Mouse (Mus musculus): ENCODE measurements around the gene Slit3. TPM values are rescaled to one million over a fixed set of nuclear protein-coding genes. Genes with fewer than 3 reads are reported as not detected.

The Slit3 gene
- total and polyA plus RNA-seq, 2 experiments, result 0.09 to 0.12 TPM

DNA sequence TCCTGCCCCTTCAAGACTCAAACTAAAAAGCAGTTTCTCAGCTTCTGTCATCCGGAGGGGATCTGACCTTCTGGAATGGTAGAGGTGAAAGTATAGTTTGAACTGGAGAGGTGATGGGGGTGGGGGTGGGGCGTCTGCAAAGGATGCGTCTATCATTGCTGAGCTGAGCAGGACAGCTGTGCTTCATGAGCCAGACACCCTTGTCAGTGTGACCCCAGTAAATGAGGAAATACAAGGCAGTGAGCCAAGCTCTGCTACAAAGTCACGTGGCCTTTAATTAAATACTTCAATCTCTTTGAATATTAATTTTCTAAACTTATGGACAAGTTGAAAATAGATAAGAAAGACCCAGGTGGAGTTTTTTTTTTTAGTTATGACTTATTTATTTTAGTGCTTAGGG, 300.7 kb downstream of the Slit3 start:
- H3K27me3 ChIP-seq (ENCODE audit: control insufficient read depth, insufficient read depth, low read length), result no peaks in the 10 kb centered on the region
- H3K79me2 ChIP-seq (ENCODE audit: control insufficient read depth, insufficient read depth, low read length), result no peaks in the 10 kb centered on the region
- no peak for DNase-seq (ENCODE audit: extremely low read depth, low read depth, low spot score)
- no peak overlapping the region for H3K27ac ChIP-seq (replicated peaks; ENCODE audit: insufficient read depth, low read depth, low read length)
- TF ChIP-seq CTCF (IDR thresholded peaks at IDR 0.05; ENCODE audit: low read depth, low read length) (no peak), POLR2A (IDR thresholded peaks at IDR 0.05; ENCODE audit: extremely low read depth, insufficient read depth, low read length) (no peak)
- no peak overlapping the region for H3K4me3 ChIP-seq (ENCODE audit: insufficient read depth, low read depth, low read length)
- H3K4me1 ChIP-seq (ENCODE audit: control insufficient read depth, insufficient read depth, low read length), result no peaks in the 10 kb centered on the region
- H3K9ac ChIP-seq (ENCODE audit: low read depth, low read length), result no peak overlapping the region
- WGBS, result 36% methylated on average over 4 of the region's 4 CpGs
- H3K36me3 ChIP-seq (ENCODE audit: control insufficient read depth, insufficient read depth, low read length), result no peaks in the 10 kb centered on the region

DNA sequence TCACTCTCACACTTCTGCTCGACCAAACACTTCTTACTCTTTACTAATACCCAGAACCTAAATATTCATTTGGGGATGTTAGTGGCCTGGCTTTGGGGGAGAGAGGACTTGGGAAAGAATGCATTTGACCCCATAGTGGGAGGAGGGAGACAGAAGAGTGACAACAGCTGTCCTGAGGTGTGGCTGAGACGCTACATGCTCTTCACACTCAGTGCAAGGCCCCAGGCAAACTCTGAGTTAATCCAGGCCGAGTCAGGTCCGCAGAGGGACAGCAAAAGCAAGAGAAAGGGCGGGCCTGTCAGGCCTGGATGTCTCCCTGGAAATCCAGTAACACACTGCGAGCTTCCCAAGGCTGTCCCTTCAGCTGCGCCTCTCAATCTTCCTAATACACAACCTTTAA, 307.0 kb downstream of the Slit3 start:
- Histone ChIP-seq H3K4me3 (ENCODE audit: insufficient read depth, low read depth, low read length) (no peak overlapping the region), H3K36me3 (ENCODE audit: control insufficient read depth, insufficient read depth, low read length) (no peaks in the 10 kb centered on the region), H3K27me3 (ENCODE audit: control insufficient read depth, insufficient read depth, low read length) (no peaks in the 10 kb centered on the region), H3K27ac (replicated peaks; ENCODE audit: insufficient read depth, low read depth, low read length) (no peak overlapping the region), H3K9ac (ENCODE audit: low read depth, low read length) (no peak overlapping the region), H3K79me2 (ENCODE audit: control insufficient read depth, insufficient read depth, low read length) (no peaks in the 10 kb centered on the region), H3K4me1 (ENCODE audit: control insufficient read depth, insufficient read depth, low read length) (no peaks in the 10 kb centered on the region)
- no peak for DNase-seq (ENCODE audit: extremely low read depth, low read depth, low spot score)
- WGBS, result 71% methylated on average over 7 of the region's 7 CpGs
- TF ChIP-seq CTCF (IDR thresholded peaks at IDR 0.05; ENCODE audit: low read depth, low read length) (no peak), POLR2A (IDR thresholded peaks at IDR 0.05; ENCODE audit: extremely low read depth, insufficient read depth, low read length) (no peak)

DNA sequence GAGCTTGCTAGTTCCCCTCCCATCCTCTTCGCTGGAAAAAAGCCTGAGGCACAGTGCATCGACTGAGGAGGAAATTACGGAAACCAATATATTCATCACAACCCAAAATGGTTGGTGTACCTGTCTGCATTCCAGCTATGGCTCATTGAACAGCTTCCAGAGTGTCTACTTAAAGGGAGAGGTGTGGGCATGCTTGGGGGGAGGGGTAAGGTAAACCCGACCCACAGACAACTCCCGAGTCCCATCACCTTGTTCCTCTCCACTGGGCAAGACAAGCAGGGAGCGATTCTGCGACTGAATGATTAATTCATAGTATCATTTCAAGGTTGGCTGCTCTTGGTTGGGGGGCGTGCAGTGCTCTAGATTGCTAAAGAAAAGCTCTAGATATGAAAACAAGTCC, 310.1 kb downstream of the Slit3 start:
- DNase-seq (ENCODE audit: extremely low read depth, low read depth, low spot score), result no peak
- H3K9ac ChIP-seq (ENCODE audit: low read depth, low read length), result no peak overlapping the region
- H3K4me3 ChIP-seq (ENCODE audit: insufficient read depth, low read depth, low read length), result no peak overlapping the region
- WGBS, result 74% methylated on average over 8 of the region's 8 CpGs
- TF ChIP-seq CTCF (IDR thresholded peaks at IDR 0.05; ENCODE audit: low read depth, low read length) (no peak), POLR2A (IDR thresholded peaks at IDR 0.05; ENCODE audit: extremely low read depth, insufficient read depth, low read length) (no peak)
- no peaks in the 10 kb centered on the region for H3K36me3 ChIP-seq (ENCODE audit: control insufficient read depth, insufficient read depth, low read length)
- no peaks in the 10 kb centered on the region for H3K79me2 ChIP-seq (ENCODE audit: control insufficient read depth, insufficient read depth, low read length)
- no peaks in the 10 kb centered on the region for H3K4me1 ChIP-seq (ENCODE audit: control insufficient read depth, insufficient read depth, low read length)
- no peak overlapping the region for H3K27ac ChIP-seq (replicated peaks; ENCODE audit: insufficient read depth, low read depth, low read length)
- no peaks in the 10 kb centered on the region for H3K27me3 ChIP-seq (ENCODE audit: control insufficient read depth, insufficient read depth, low read length)

DNA sequence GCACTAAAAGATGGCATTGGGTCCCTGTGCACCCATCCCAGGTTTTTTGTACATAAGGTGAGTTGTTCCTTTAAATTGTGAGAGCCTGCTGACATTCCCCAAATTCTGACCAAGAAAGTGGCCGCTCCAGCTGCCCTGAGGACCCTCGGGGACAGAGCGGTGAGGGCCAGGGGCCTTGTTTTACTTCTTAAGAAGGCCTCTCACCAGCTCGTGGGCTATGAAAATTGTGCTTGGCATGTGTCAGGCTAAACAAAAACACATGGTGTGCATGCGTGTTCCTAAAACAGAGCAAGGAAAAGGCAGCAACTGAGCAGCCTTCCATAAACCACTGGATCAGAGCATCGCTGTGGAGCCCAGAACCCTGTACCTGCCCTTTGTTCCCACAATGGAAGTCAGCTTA, 316.5 kb downstream of the Slit3 start:
- Histone ChIP-seq H3K79me2 (ENCODE audit: control insufficient read depth, insufficient read depth, low read length) (no peaks in the 10 kb centered on the region), H3K27ac (replicated peaks; ENCODE audit: insufficient read depth, low read depth, low read length) (no peak overlapping the region), H3K4me3 (ENCODE audit: insufficient read depth, low read depth, low read length) (no peak overlapping the region), H3K9ac (ENCODE audit: low read depth, low read length) (no peak overlapping the region), H3K27me3 (ENCODE audit: control insufficient read depth, insufficient read depth, low read length) (no peaks in the 10 kb centered on the region), H3K36me3 (ENCODE audit: control insufficient read depth, insufficient read depth, low read length) (no peaks in the 10 kb centered on the region), H3K4me1 (ENCODE audit: control insufficient read depth, insufficient read depth, low read length) (no peaks in the 10 kb centered on the region)
- DNase-seq (ENCODE audit: extremely low read depth, low read depth, low spot score), result no peak
- TF ChIP-seq CTCF (IDR thresholded peaks at IDR 0.05; ENCODE audit: low read depth, low read length) (no peak), POLR2A (IDR thresholded peaks at IDR 0.05; ENCODE audit: extremely low read depth, insufficient read depth, low read length) (no peak)
- WGBS, result 90% methylated on average over 6 of the region's 6 CpGs

DNA sequence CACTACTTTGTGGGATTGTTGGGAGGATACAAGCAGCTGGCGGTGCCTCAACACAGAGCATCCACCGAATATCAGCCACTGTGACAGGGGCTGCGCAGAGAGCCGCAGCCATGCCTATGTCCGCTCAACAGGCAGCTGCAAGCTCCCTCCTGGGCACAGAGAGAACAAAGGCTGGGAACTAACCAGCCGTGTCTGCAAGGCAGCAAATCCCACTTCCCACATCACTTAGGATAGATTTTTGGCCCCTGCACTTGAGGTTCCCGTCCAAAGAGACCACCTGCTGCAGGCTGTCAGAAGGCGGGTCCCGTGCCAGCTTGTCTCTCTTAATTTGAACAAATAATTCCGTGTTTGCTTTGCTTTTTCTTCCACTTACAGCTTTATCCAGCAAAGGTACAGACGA, 319.2 kb downstream of the Slit3 start:
- H3K27ac ChIP-seq (replicated peaks; ENCODE audit: insufficient read depth, low read depth, low read length), result no peak overlapping the region
- H3K4me3 ChIP-seq (ENCODE audit: insufficient read depth, low read depth, low read length), result no peak overlapping the region
- H3K9ac ChIP-seq (ENCODE audit: low read depth, low read length), result no peak overlapping the region
- no peaks in the 10 kb centered on the region for H3K4me1 ChIP-seq (ENCODE audit: control insufficient read depth, insufficient read depth, low read length)
- H3K79me2 ChIP-seq (ENCODE audit: control insufficient read depth, insufficient read depth, low read length), result no peaks in the 10 kb centered on the region
- DNase-seq (ENCODE audit: extremely low read depth, low read depth, low spot score), result no peak
- H3K36me3 ChIP-seq (ENCODE audit: control insufficient read depth, insufficient read depth, low read length), result no peaks in the 10 kb centered on the region
- no peaks in the 10 kb centered on the region for H3K27me3 ChIP-seq (ENCODE audit: control insufficient read depth, insufficient read depth, low read length)
- no peak for TF ChIP-seq CTCF (IDR thresholded peaks at IDR 0.05; ENCODE audit: low read depth, low read length)
- TF ChIP-seq POLR2A (IDR thresholded peaks at IDR 0.05; ENCODE audit: extremely low read depth, insufficient read depth, low read length), result no peak
- WGBS, result 73% methylated on average over 11 of the region's 11 CpGs

DNA sequence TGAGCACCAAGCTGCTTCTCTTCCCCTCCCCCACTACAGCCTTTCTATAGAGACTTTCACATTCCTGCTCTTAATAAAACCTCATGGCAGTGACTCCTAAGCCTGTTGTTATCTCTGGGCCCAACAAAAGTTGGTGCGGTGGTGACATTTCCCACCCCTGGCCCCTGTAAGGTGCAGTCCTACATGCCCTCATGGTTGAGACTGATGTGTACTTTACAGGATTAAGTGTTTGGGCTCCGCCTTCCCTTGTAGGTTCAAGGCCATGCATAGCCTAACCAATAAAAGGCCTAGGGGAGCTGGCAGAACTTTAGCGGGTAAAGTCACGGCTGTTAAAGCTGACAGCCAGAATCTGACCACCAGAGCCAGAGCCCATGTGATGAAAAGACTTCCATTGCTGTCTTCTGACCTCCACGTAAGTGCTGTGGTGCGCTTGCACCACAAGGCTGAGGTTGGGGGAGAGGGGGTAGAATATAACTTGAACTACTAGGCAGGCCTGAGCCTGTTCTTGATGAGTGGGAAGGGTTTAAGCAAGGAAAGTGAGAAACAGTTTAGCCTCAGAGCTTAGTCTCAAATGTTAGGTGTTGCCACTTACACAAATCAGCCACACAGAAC, 323.6 kb downstream of the Slit3 start:
- Histone ChIP-seq H3K9ac (ENCODE audit: low read depth, low read length) (no peak overlapping the region), H3K4me3 (ENCODE audit: insufficient read depth, low read depth, low read length) (no peak overlapping the region), H3K27ac (replicated peaks; ENCODE audit: insufficient read depth, low read depth, low read length) (no peak overlapping the region), H3K79me2 (ENCODE audit: control insufficient read depth, insufficient read depth, low read length) (no peaks in the 10 kb centered on the region), H3K27me3 (ENCODE audit: control insufficient read depth, insufficient read depth, low read length) (no peaks in the 10 kb centered on the region), H3K4me1 (ENCODE audit: control insufficient read depth, insufficient read depth, low read length) (no peaks in the 10 kb centered on the region), H3K36me3 (ENCODE audit: control insufficient read depth, insufficient read depth, low read length) (no peaks in the 10 kb centered on the region)
- no peak for DNase-seq (ENCODE audit: extremely low read depth, low read depth, low spot score)
- TF ChIP-seq CTCF (IDR thresholded peaks at IDR 0.05; ENCODE audit: low read depth, low read length), result no peak
- no peak for TF ChIP-seq POLR2A (IDR thresholded peaks at IDR 0.05; ENCODE audit: extremely low read depth, insufficient read depth, low read length)
- 69% methylated on average over 6 of the region's 6 CpGs for WGBS
